Mouse (Mus musculus) lung, postnatal 25 days (tissue): Measurements from ENCODE around the gene Pla2g3.

Source experiments
- DNase-seq: peaks from one replicate; pipeline ENCODE4 v3.0.0; 2022; ENCODE audit warnings: low spot score

Pla2g3 gene

GRCm38 (mm10) chr11:3520919-3521318, 32.8 kb downstream of the Pla2g3 start:
- no peak for DNase-seq

- no peak for DNase-seq
These were observed 33.5 kb downstream of the Pla2g3 start for GRCm38 (mm10) chr11:3521339-3522224.

DNA sequence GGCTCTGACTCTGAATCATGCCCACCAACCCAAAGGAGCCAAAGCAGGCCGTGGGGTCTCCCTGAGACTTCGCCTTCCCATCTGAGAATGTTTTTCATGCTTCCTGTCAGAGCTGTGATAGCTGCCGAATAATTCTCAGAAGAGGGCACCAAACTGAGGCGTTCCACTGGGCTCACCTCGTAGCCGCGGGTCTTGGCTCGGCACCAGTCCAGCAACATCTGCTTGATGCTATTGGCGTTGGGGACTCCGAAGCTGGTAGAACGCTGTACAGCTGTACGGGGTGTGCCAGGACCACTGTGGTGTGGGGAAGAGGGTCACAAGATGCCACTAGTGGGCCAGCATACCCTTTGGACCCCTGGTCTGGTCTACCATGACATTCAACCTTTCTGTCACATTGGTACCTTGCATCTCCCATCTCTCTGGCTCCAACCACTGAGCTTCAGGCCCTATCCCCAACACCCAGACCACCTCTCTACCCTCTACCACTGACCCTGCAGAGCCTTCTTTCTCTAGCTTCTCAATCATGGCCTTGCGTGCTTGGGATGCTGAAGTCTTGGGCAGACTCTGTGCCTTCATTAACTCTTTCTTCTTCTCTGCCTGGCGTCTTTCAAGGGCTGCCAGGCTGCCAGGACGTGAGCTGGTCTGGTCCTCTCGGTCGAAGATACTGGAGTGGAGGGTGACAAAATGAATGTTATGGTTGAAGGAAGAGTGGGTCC, 34.4 kb downstream of the Pla2g3 start:
- DNase-seq = no peak

GRCm38 (mm10) chr11:3523840-3524582, 35.9 kb downstream of the Pla2g3 start:
- DNase-seq = no peak

- no peak for DNase-seq
These were observed 37.5 kb downstream of the Pla2g3 start for GRCm38 (mm10) chr11:3525560-3525959.

DNA sequence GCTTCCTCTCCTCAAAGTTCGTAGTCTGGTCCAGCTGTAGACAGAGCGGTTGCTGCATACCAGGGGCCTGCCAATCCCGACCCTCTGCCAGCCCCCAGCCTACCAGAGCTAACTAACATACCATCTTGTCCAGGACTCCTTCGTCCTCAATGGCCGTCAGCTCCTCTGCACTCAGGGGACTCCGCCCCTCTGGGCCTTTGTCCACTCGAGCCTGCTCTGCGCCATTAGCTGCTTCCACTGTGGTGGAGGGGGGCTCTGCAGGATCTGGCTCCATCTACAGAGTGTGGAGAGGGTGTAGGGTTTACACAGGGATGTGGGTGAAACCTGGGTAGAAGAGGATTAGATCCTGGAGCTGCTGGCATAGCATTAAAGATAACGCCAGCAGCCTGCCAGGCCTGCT, 38.1 kb downstream of the Pla2g3 start:
- no peak for DNase-seq

- DNase-seq = no peak
These were observed 39.1 kb downstream of the Pla2g3 start for GRCm38 (mm10) chr11:3526979-3527738.

DNA sequence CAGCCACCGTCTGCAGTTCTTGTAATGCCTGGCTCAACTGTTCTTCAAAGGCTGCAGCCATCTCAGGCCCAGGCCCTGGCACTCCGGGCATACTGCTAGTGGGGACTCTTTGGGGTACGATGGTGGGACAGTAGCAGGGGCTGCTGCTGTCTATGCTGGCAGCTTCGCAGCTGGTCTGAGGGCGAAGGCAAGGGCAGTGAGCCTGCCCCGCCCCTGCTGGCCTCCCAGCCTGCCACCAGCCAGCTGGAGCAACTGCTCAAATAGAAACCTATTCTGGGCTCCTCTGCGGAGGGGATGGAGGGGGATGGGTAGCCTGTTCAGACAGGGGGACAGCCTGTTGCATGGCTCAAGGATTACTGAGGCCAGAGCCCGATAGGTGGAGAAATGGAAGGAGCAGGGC, 39.7 kb downstream of the Pla2g3 start:
- DNase-seq = no peak

DNA sequence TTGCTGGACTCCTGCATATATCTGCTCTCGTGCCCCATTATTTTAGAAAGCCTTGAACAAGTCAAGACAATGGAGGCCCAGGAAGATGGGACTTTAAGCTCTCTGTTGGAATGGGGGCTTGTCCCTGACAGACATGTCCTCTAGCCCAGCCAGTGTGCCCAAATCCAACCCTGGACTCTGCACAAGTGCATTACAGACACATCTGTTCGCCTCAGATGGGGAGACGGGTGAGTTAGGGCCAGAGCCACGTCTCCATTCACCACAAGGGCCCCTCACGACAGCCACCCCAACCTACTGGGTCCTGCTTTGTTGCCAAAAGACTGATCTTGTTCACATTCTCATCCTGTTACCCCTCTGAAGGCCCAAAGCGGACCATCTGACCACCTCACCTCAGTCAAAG, 40.1 kb downstream of the Pla2g3 start:
- no peak for DNase-seq

DNA sequence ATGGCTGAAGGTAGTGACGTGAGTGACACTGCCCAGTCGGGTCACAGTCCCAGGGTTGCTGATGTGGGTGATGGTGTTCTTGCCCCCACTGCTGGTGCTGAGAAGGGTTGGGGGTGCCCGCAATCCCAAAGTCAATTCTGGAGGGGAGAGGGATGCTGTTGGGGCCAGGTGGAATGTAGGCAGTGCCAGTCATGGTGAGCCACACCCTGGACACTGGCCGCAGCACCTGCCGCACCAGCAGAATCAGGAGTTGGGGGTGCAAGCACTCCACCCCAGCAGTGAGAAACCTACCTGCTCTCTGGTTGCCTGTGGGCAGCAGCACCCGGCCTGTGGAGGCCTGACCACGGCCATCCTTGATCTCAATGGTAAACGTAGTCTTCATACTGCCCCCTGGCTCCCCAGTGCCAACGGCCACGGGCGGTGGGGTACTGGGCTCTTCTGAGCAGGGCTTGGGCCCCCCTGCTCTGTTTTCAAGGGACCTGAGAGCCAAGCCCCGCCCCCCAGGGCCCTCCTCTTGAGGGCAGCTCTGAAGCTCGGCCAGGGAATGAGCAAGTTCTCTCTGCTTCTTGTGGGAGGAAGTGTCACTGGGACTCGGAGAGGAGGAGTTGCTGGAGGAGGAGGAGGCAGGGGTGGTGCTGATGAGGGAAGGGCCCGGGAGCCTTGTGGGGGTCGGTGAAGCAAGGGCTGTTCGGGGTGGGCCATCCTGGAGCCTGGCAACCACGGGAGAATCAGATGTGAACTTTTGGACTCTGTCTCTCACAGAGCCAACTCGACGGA, 41.6 kb downstream of the Pla2g3 start:
- no peak for DNase-seq

GRCm38 (mm10) chr11:3530731-3531130, 42.6 kb downstream of the Pla2g3 start:
- no peak for DNase-seq

GRCm38 (mm10) chr11:3531634-3532033, 43.5 kb downstream of the Pla2g3 start:
- DNase-seq = no peak

- DNase-seq = no peak
These were observed 44.2 kb downstream of the Pla2g3 start for GRCm38 (mm10) chr11:3532101-3532931.

DNA sequence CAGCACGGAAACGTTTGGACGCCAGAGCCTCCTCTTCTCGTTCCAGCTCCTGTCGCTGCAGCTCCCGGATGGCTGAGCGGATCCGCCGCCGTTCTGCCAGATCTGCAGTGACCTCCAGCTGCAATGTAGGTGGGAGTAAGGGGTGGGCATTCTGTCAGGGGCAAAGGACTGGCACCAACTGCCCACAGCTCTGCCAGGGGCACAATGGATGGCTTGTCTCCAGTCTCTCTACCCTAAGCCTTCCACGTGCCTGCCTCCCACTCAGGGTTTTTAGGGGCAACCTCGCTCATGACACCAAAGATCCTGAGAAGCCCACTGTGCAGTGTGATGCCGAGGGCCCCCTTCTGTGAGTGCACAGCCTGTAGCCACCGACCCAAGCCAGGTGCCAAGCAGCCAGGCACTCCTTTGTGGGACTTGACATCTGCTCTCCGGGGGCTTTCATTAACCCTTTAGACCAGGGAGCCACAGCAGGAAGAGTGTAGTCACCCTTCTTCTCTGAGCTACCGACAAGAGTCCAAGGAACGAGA, 45.4 kb downstream of the Pla2g3 start:
- no peak for DNase-seq

DNA sequence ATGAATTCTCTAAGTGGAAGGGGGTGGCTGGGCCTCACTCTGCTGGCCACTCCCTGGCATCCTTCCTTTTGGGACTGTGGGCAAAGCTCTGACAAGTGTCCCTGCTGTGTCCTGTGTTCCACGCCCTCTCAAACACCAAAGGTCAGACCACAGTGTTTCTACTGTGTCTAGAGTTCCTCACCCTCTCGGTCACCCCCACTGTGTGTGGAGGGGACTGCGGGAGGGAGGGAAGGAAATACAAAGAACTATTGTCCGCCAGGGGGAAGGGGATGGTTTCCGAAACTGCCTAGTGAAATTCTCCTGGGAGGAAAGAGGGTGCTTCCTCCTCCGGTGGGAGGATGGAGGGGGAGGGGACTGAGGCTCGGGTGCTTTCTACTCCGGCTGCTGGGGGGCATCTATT, 46.9 kb downstream of the Pla2g3 start:
- DNase-seq = no peak

DNA sequence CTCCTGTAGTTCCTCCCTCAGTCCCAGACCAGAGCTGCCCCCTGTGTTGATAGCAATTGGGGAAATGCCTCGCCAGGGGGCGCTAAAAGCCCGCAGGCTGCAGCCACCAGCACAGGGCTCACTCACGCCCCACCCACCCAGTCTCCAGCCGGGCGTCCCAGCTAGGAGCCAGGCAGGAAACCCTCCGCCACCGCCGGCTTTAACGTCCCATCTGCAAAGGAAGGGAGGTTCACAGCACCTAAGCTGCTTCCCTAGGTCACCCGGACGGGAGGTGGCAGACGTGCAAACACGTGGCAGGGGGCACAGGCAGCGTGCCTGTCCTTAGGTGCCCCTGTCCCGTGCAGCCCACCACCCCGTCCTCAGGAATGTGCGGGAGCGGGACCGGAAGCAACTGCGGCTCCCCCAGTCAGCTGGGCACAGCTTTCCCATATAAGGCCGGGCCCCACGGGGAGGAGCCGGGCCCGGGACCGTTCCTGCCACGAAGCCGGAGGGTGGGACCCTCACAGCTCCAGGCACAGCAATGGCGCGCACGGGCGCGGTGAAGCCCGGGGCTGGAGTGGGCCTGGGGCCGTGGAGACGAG, 47.4 kb downstream of the Pla2g3 start:
- peak; percentile 96 for DNase-seq

DNA sequence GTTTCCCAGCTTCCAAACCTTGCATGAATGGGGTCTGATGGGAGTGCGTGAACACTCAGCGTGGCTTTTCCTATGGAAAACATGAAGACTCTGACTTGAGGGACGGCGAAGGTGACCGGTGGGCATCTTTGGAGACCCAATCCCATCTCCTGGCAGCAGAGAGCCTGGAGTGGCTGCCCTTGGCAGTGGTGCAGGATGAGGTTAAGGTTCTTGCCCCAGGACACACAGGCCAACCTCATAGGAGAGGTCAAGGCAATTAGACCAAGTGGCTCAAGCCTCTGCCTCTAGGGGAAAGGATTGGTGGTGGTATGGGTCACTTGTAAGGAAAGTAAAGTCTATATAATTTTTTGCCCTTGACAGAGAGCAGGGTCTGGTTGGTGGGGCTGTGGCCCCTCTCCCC, 48.0 kb downstream of the Pla2g3 start:
- DNase-seq = no peak

DNA sequence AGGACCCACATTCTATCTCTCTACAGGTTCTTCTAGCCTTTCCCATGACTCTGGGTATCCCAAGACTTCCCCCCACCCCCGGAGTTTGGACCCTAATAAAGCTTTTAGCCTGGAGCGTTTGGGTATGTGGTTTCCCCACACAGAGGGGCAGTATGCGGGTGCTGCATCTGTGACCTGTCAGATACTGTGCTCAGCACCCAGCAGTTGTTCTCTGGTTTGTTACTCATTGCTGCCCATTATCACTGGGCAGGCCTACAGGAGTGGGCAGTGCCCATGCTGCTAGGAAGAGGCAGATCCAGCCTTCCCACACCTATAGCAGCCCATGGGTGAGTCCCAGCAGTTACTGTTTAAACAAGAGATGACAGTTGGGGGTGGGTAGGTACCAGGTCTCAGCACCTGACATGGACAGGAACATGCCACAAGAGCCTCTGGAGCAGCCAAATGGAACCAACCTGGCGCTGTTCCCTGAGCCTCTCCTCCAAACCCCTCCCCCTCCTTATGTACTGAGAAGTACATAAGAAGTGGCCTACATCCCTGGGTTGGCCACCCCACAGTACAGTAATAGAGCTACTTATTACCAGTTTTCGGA, 48.8 kb downstream of the Pla2g3 start:
- peak; percentile 38 for DNase-seq

- no peak for DNase-seq
These were observed 49.6 kb downstream of the Pla2g3 start for GRCm38 (mm10) chr11:3537711-3538110.
